Mouse (Mus musculus): Measurements from ENCODE around the gene Dact2. TPM values are rescaled to one million over a fixed set of nuclear protein-coding genes. Genes with fewer than 3 reads are reported as not detected.
A peak's percentile ranks its signal among the peaks of the same experiment; 100 is the strongest.

Dact2 gene
- polyA plus RNA-seq, 1 experiment from 2014 or later: 22.1 TPM

GRCm38 (mm10) chr17:14200206-14200605 lies 3.9 kb downstream of the Dact2 start:
- in situ Hi-C loops (cut with MboI; ENCODE audit: low pct_unique_long_range_greater_than_20kb): loop anchor here (5.0 kb wide), 1 partner anchor 33 kb away; no protein-coding TSS in a partner anchor
- CTCF ChIA-PET: no interaction called here
- ATAC-seq: no peak
- no peak for DNase-seq (ENCODE audit: low read depth, low spot score)
- POLR2A ChIA-PET: no interaction called here
- TF ChIP-seq CTCF (IDR thresholded peaks at IDR 0.05): no peak
- H3K27me3 ChIP-seq: no peaks in the 10 kb centered on the region

GRCm38 (mm10) chr17:14199621-14200020 lies 4.5 kb downstream of the Dact2 start:
- no peak for DNase-seq (ENCODE audit: low read depth, low spot score)
- POLR2A ChIA-PET: interaction anchor here (0.8 kb wide), 1 partner anchor 64 kb away, joined by 4 read pairs; no protein-coding TSS in a partner anchor
- TF ChIP-seq CTCF (IDR thresholded peaks at IDR 0.05): no peak
- CTCF ChIA-PET: no interaction called here
- no peaks in the 10 kb centered on the region for H3K27me3 ChIP-seq
- in situ Hi-C loops (cut with MboI; ENCODE audit: low pct_unique_long_range_greater_than_20kb): loop anchor here (5.0 kb wide), 1 partner anchor 32 kb away; no protein-coding TSS in a partner anchor
- ATAC-seq: no peak

DNA sequence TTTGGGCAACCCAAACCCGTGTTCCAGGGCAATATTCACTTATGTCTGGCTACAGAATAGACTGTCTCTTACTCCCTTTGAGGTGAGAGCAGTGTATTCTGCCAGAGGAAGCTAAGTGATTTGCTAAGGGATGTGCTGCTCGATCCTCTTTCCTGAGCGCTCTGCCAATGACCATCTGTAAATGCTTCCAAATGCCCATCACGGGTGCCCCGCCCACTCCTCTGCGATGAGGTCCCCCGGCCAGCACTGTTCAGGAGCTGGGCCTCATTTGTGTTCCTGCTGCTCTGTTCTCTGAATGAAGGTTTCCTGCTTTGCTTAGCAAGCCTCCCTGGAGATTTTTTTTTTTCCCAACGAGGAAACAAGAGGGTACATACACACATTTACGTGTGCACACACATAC lies 11.2 kb downstream of the Dact2 start:
- DNase-seq (ENCODE audit: low read depth, low spot score) (no peak), ATAC-seq (no peak)
- ChIA-PET POLR2A (interaction anchor here (0.6 kb wide), 1 partner anchor 769 kb away, joined by 3 read pairs; no protein-coding TSS in a partner anchor), CTCF (interaction anchor here (0.9 to 3.1 kb wide), 3 partner anchors 15 to 54 kb away, joined by 3 to 15 read pairs (median 3); no protein-coding TSS in a partner anchor)
- TF ChIP-seq CTCF (IDR thresholded peaks at IDR 0.05): no peak
- H3K27me3 ChIP-seq: no peaks in the 10 kb centered on the region
- in situ Hi-C loops (cut with MboI; ENCODE audit: low pct_unique_long_range_greater_than_20kb): no loop called here

DNA sequence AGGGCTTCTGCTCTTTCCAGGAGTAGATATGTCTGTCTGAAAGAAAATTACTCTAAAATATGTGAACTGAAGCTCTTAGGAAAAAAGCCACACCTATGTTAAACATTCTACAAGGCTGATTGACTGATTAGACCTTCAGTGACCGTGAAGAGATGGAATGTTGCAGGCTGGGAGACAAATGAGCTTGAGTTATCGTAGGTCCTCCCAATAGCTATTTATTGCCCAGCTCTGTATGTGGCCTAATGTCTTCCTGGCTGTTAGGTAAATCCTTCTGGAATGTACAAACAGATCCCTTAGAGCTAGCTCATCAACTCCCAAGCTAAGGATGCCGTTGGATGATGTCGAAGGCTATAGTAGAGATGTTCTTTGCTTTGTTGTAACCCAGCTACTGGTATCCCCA lies 11.7 kb downstream of the Dact2 start:
- in situ Hi-C loops (cut with MboI; ENCODE audit: low pct_unique_long_range_greater_than_20kb): no loop called here
- ChIA-PET CTCF (interaction anchor here (0.9 to 3.1 kb wide), 3 partner anchors 15 to 54 kb away, joined by 3 to 15 read pairs (median 3); no protein-coding TSS in a partner anchor), POLR2A (interaction anchor here (0.6 kb wide), 1 partner anchor 769 kb away, joined by 3 read pairs; no protein-coding TSS in a partner anchor)
- DNase-seq (ENCODE audit: low read depth, low spot score): no peak
- no peak for TF ChIP-seq CTCF (IDR thresholded peaks at IDR 0.05)
- ATAC-seq: peak; percentile 31
- H3K27me3 ChIP-seq: no peaks in the 10 kb centered on the region

DNA sequence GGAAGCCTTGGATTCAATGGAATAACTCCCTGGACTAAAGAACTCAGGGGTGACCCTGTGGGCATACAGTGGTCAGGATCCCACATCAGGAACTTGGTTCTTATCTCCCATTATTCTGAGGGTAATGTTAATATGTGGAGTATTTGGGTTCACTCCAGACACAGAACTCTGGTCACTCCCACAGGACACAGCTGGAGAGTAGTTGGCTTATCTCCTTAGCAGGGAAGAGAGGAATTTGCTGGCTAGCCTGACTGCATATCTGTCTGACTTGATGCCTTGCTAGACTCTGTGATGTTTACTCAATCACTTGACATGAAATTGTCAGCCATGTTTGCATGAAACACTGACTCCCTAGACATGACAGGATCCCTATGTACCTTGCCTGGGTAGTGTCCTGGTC lies 15.6 kb downstream of the Dact2 start:
- ChIA-PET CTCF (interaction anchor here (1.4 to 3.7 kb wide), 2 partner anchors 13 to 16 kb away, joined by 4 to 24 read pairs; partner anchors contain the start of gene Dact2), POLR2A (no interaction called here)
- TF ChIP-seq CTCF (IDR thresholded peaks at IDR 0.05): no peak
- in situ Hi-C loops (cut with MboI; ENCODE audit: low pct_unique_long_range_greater_than_20kb): no loop called here
- H3K27me3 ChIP-seq: no peaks in the 10 kb centered on the region
- DNase-seq (ENCODE audit: low read depth, low spot score): no peak
- no peak for ATAC-seq

GRCm38 (mm10) chr17:14187096-14187495 lies 17.0 kb downstream of the Dact2 start:
- ChIA-PET POLR2A (interaction anchor here (0.7 to 1.5 kb wide), 4 partner anchors 9 to 40 kb away, joined by 3 to 5 read pairs (median 3); partner anchors contain the start of gene Dact2), CTCF (interaction anchor here (0.8 to 3.7 kb wide), 6 partner anchors 9 to 51 kb away, joined by 3 to 24 read pairs (median 4); partner anchors contain the start of gene Dact2)
- TF ChIP-seq CTCF (IDR thresholded peaks at IDR 0.05): no peak
- in situ Hi-C loops (cut with MboI; ENCODE audit: low pct_unique_long_range_greater_than_20kb): no loop called here
- H3K27me3 ChIP-seq: no peaks in the 10 kb centered on the region
- ATAC-seq (peak; percentile 45), DNase-seq (ENCODE audit: low read depth, low spot score) (no peak)

- no peaks in the 10 kb centered on the region for H3K27me3 ChIP-seq
- in situ Hi-C loops (cut with MboI; ENCODE audit: low pct_unique_long_range_greater_than_20kb): no loop called here
- CTCF ChIA-PET: interaction anchor here (0.6 to 3.7 kb wide), 4 partner anchors 16 to 49 kb away, joined by 3 to 24 read pairs (median 4); partner anchors contain the start of gene Dact2
- TF ChIP-seq CTCF (IDR thresholded peaks at IDR 0.05): no peak
- ATAC-seq (peak; percentile 19), DNase-seq (ENCODE audit: low read depth, low spot score) (no peak)
- POLR2A ChIA-PET: interaction anchor here (0.7 kb wide), 1 partner anchor 22 kb away, joined by 3 read pairs; no protein-coding TSS in a partner anchor
Measured at GRCm38 (mm10) chr17:14186176-14186575, 17.9 kb downstream of the Dact2 start.

- POLR2A ChIA-PET: no interaction called here
- H3K27me3 ChIP-seq: no peaks in the 10 kb centered on the region
- ATAC-seq (peak; percentile 20), DNase-seq (ENCODE audit: low read depth, low spot score) (no peak)
- no peak for TF ChIP-seq CTCF (IDR thresholded peaks at IDR 0.05)
- CTCF ChIA-PET: interaction anchor here (1.2 to 1.9 kb wide), 4 partner anchors 13 to 47 kb away, joined by 3 to 11 read pairs (median 6); partner anchors contain the start of gene Dact2
- in situ Hi-C loops (cut with MboI; ENCODE audit: low pct_unique_long_range_greater_than_20kb): no loop called here
Measured at GRCm38 (mm10) chr17:14184192-14184814, 19.8 kb downstream of the Dact2 start.

- no peaks in the 10 kb centered on the region for H3K27me3 ChIP-seq
- DNase-seq (ENCODE audit: low read depth, low spot score): no peak
- no peak for ATAC-seq
- POLR2A ChIA-PET: no interaction called here
- in situ Hi-C loops (cut with MboI; ENCODE audit: low pct_unique_long_range_greater_than_20kb): no loop called here
- TF ChIP-seq CTCF (IDR thresholded peaks at IDR 0.05): no peak
- CTCF ChIA-PET: interaction anchor here (0.6 to 1.9 kb wide), 5 partner anchors 14 to 388 kb away, joined by 3 to 11 read pairs (median 6); partner anchors contain the start of gene Dact2
Measured at GRCm38 (mm10) chr17:14183717-14184116, 20.4 kb downstream of the Dact2 start.

- in situ Hi-C loops (cut with MboI; ENCODE audit: low pct_unique_long_range_greater_than_20kb): no loop called here
- DNase-seq (ENCODE audit: low read depth, low spot score): no peak
- TF ChIP-seq CTCF (IDR thresholded peaks at IDR 0.05): no peak
- POLR2A ChIA-PET: no interaction called here
- H3K27me3 ChIP-seq: no peaks in the 10 kb centered on the region
- CTCF ChIA-PET: no interaction called here
- ATAC-seq: no peak
Measured at GRCm38 (mm10) chr17:14182860-14183259, 21.2 kb downstream of the Dact2 start.

DNA sequence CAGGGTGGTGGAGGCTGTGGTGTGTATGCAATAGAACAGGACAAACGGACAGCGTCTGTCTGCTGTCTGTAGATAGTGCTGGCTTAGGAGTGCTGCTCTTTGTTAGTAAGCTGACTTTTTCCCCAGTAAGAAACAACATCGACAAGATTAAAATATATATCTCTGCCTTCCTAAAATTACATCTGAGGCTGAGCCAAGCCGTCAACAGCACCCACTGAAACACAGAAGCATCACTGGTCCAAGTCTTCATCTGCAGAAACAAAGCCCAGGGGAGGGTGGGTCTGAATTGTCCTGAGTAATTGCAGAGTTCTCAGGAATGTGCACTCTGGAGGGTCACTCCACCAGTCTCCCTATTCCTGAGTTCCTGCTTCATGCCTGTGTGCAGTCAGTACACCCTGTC lies 25.2 kb downstream of the Dact2 start:
- in situ Hi-C loops (cut with MboI; ENCODE audit: low pct_unique_long_range_greater_than_20kb): no loop called here
- no peaks in the 10 kb centered on the region for H3K27me3 ChIP-seq
- peak; percentile 32 for ATAC-seq
- DNase-seq (ENCODE audit: low read depth, low spot score): no peak
- POLR2A ChIA-PET: interaction anchor here (0.9 kb wide), 1 partner anchor 23 kb away, joined by 3 read pairs; no protein-coding TSS in a partner anchor
- no peak for TF ChIP-seq CTCF (IDR thresholded peaks at IDR 0.05)
- CTCF ChIA-PET: interaction anchor here (2.2 kb wide), 1 partner anchor 27 kb away, joined by 10 read pairs; no protein-coding TSS in a partner anchor

All from Patski (cell line).